Mouse (Mus musculus): ENCODE measurements around the gene Bpifa1. TPM values are rescaled to one million over a fixed set of nuclear protein-coding genes. Genes with fewer than 3 reads are reported as not detected.
"Not testable (repeated sequence)": the region's sequence is repeated elsewhere in the genome, so short reads cannot be mapped to it uniquely, and the experiment has no call there.

Gene Bpifa1
- total RNA-seq (2022), result not detected

DNA sequence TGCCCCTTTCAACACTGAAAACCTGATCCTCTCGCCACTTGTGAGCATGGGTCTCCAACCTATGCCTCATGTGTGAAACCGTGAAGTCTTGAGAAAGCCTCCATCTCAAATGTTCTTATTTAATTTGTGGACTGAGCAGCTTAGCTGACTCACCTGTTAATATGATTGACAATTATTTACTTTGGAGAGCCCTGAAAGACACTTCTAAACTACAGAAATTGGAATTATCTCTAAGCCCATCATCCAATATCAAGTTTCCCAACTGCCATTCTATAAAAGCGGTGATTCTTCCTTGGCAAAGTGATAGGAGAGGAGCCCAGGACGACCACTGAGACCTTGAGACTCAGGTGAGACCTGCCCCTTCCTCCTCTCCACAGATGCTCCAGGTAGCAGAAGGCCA is at the start of gene Bpifa1:
Bpifa1 (plus strand) TSS at position 301 of the 400 bp plus-strand sequence.
- DNase-seq, result no peak

- DNase-seq, result no peak
Measured at GRCm38 (mm10) chr2:154097734-154098133, 44.9 kb upstream of the Bpifa1 start.

GRCm38 (mm10) chr2:154117381-154117780 is 25.3 kb upstream of the Bpifa1 start:
- DNase-seq, result no peak

GRCm38 (mm10) chr2:154130120-154130519 is 12.6 kb upstream of the Bpifa1 start, which contains the start of gene Bpifa3:
Gene Bpifa3 (plus strand): TSS chr2:154130336.
- no peak for DNase-seq

- DNase-seq, result no peak
Measured at GRCm38 (mm10) chr2:154143735-154144134, 1.1 kb downstream of the Bpifa1 start.

- DNase-seq, result no peak
Measured at GRCm38 (mm10) chr2:154147496-154147895, 4.8 kb downstream of the Bpifa1 start.

DNA sequence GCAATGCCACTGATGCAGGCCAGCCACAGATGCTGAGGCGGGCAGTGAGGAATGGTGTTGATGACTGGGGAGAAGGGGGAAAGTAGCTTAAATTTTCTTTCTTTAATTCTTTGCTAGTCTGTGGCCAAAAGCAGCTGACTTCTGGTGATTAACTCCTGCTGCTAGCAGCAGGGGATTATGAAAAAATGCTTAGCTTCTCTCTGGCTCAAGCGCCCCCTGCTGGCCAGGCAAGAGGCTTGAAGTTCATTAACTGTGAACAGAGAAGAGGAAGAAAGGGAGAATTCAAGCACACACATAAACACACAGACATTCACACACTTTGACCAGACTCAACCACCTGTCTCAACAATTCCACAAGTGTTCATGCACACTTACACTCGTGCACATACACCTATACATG is 15.8 kb downstream of the Bpifa1 start:
- DNase-seq, result no peak

- no peak for DNase-seq
Measured at GRCm38 (mm10) chr2:154162307-154162706, 19.6 kb downstream of the Bpifa1 start, which contains the start of gene Bpifa5. Gene Bpifa5 (plus strand): TSS chr2:154162607.

GRCm38 (mm10) chr2:154163306-154163705 is 20.6 kb downstream of the Bpifa1 start:
- no peak for DNase-seq

DNA sequence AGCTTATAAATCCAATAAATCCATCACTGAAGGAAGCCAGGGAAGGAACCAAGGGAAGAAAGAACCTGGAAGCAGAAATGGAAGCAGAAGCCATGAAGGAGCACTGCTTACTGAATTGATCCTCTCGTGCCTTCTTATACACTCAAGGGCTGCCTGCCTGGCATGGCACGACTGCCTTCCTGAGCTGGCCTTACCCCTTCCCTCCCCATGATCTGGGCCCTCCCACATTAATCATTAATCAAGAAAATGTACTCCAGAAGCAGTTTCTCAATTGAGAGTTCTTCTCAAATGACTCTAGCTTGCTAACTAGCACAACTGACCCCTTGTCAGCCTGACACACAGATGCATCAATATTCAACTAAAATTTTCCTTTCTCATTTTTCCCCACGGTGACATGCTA is 26.5 kb downstream of the Bpifa1 start:
- DNase-seq, result no peak

GRCm38 (mm10) chr2:154171621-154172020 is 28.9 kb downstream of the Bpifa1 start:
- DNase-seq, result no peak

- DNase-seq, result no peak
Measured at GRCm38 (mm10) chr2:154173313-154173712, 30.6 kb downstream of the Bpifa1 start.

- not testable (repeated sequence) for DNase-seq
Measured at GRCm38 (mm10) chr2:154181900-154182299, 39.2 kb downstream of the Bpifa1 start.

GRCm38 (mm10) chr2:154183061-154183460 is 40.4 kb downstream of the Bpifa1 start:
- not testable (repeated sequence) for DNase-seq

GRCm38 (mm10) chr2:154185319-154185718 is 42.6 kb downstream of the Bpifa1 start:
- DNase-seq, result no peak

DNA sequence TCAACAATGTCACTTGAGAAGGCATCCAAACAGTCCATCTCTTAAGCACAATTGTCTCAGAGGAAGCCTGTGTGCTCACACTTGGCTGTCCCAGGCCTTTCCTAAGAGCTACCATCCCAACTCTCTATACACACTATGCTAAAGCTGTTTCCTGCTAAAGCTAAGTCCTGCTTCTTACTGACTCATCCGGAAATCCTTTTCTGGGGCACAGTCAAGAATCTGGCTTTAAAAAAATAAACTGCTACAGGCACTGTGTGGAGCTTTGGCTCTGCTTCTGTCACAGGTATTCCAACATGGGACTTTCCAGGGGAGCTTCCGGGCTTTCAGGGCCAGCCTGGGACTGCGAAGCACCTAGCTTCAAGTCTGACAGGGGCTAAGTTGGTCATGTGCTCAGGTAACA is 43.1 kb downstream of the Bpifa1 start:
- DNase-seq, result no peak

DNA sequence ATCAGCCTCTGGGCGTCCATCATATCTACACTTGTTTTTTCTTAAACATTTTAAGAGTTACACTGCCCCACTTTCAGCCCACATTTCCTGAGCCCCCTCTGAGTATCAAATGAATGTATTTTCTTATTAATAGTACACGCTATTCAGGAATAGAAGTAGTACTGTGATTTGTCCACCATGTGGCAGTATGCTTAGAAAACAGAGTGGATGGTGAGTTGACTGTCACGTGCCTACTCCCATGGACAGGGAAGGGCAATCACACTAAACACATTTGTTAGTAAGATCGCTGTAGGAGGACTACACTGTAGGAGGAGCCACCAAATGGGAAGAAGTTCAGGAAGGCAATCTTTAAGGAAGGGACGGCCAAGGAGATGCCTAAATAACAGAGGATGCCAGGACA is 44.8 kb downstream of the Bpifa1 start:
- DNase-seq, result no peak

DNA sequence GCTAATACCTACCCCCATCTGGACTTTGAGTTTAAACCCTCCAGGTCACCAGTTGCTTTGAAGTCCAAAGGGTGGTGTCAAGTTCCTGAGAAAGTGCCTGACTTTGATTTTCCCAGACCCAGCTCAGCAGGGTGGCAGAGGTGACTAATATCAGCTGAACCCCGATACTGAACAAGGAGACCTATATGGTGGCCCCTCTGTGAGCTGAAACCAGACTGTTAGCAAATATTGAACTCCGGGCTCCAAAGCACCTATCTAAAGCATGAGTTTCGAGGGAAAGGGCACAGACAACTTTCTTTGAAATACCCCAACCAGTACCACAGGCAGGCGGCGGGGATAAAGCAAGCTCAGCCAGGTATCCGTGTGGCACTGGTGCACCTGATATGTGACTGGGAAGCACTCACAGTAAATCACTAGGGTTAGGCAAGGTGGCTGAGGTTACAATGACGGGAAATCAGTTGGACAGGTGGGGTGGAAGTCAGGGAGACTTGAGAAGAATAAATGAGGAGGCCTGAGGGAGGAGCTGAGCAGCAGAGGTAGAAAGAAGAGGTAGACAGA is 47.3 kb downstream of the Bpifa1 start:
- DNase-seq, result no peak

DNA sequence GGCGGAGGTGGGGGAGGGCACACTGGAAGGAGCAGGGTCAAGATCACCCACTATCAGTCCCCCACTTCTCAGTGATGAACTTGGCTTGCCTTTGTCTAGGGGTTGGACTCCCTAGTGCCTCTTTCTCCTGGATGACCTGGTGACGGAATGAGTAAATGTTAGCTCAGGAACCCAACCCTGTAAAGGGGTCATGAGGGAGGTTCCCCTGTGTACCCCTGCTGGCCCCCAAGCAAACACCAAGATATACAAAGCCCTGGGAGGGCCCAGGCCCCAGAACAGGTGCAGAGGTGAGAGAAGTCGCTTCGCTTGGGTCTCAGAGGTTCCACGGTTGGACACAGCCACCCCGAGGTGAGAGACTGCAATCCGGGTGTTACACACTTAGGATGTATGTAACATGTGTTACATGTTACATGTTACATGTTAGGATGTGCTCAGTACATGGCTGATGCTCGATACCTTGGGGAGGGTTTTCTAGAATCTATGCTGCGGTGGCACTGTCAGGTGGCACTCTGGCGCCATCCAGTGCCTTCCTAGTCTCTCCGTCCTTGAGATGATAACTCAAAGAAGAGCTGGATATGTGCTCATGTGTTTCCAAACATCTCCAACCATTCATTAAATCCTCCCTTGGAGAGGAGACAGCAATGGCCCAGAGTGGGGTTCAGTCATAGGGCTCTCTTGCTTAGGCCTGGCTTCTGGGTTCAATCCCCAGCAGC is 48.0 kb downstream of the Bpifa1 start, which contains the start of gene Bpifb1:
Bpifb1 (plus strand) TSS at position 273 of the 713 bp plus-strand sequence.
- DNase-seq, result no peak

- no peak for DNase-seq
Measured at GRCm38 (mm10) chr2:154192141-154192540, 49.5 kb downstream of the Bpifa1 start.

GRCm38 (mm10) chr2:154193071-154193470 is 50.4 kb downstream of the Bpifa1 start:
- no peak for DNase-seq

- DNase-seq, result peak; percentile 47
Measured at GRCm38 (mm10) chr2:154193994-154194504, 51.4 kb downstream of the Bpifa1 start.

DNA sequence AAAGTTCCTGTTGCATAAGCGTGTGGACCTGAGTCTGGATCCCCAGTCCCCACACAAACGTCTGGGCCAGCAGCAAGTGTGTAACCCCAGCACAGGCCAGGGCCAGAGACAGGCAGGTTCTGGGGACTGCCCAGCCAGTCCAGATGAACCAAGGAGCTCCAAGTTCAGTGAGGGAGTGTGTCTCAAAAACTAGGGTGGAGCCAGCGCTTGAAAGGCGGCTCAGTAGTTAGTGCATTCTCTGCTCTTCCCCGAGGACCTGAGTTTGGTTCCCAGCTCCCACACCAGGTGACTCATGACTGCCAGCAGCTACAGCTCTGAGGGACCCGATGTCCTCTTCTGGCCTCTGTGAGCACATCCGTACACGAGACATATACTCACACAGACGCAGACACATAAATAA is 54.4 kb downstream of the Bpifa1 start:
- DNase-seq, result no peak
